Comparison of ENCODE assay signal across 9 mouse cellular contexts in genomic region chr11:79427638-79428037, GRCm38 (mm10).
DNase-seq lines count a peak whose midpoint lies in the region; ATAC-seq lines count a peak whose summit lies in the region.
"Had no signal": no experiment of that assay in that cellular context is flagged by ENCODE, and none has a peak within 500 bp of the region (broad histone marks: within the 10 kb centered on the region; RNA-seq: fewer than 3 reads in every experiment).

No protein-coding gene starts in this region.

- H3K27ac ChIP-seq in heart, embryonic 11.5 days (ENCODE audit: low read depth, low read length) = no peak overlapping the region
- no peak overlapping the region for H3K27ac ChIP-seq in neural tube, embryonic 15.5 days (replicated peaks)
- no peak overlapping the region for H3K27ac ChIP-seq in hindbrain, embryonic 16.5 days (ENCODE audit: low read depth, low read length)
- H3K27ac ChIP-seq in neural tube, embryonic 11.5 days (ENCODE audit: low read depth, low read length) = peak overlapping the region; percentile 30; the same call in 1 of the 2 replicates
- H3K27ac ChIP-seq: limb, embryonic 12.5 days had no signal

- no peaks in the 10 kb centered on the region for H3K27me3 ChIP-seq in heart, embryonic 11.5 days (ENCODE audit: control insufficient read depth, insufficient read depth, low read length)
- H3K27me3 ChIP-seq in neural tube, embryonic 15.5 days (replicated peaks) = no peaks in the 10 kb centered on the region
- H3K27me3 ChIP-seq in hindbrain, embryonic 16.5 days (replicated peaks; ENCODE audit: control insufficient read depth, insufficient read depth, low read length) = no peaks in the 10 kb centered on the region
- H3K27me3 ChIP-seq in neural tube, embryonic 11.5 days (ENCODE audit: control insufficient read depth, insufficient read depth, low read length) = no peaks in the 10 kb centered on the region
- H3K27me3 ChIP-seq: limb, embryonic 12.5 days had no signal

- peaks cover 2% of the 10 kb centered on the region; the same call in 1 of the 2 replicates for H3K36me3 ChIP-seq in heart, embryonic 11.5 days (ENCODE audit: control insufficient read depth, insufficient read depth, low read length)
- H3K36me3 ChIP-seq in neural tube, embryonic 15.5 days = no peaks in the 10 kb centered on the region; the same call in 1 of the 2 replicates
- H3K36me3 ChIP-seq in hindbrain, embryonic 16.5 days (ENCODE audit: control insufficient read depth, insufficient read depth, low read length) = no peaks in the 10 kb centered on the region
- H3K36me3 ChIP-seq in neural tube, embryonic 11.5 days (ENCODE audit: control insufficient read depth, insufficient read depth, low read length) = no peaks in the 10 kb centered on the region; the same call in 1 of the 2 replicates

- no peak for ATAC-seq in heart, embryonic 11.5 days (replicated peaks; ENCODE audit: insufficient number of reproducible peaks, low FRiP score, low TSS enrichment)
- no peak for ATAC-seq in neural tube, embryonic 15.5 days (ENCODE audit: low FRiP score)
- 0 out of 2 replicates have a peak, but pooled peaks have one; percentile 42 for ATAC-seq in hindbrain, embryonic 16.5 days
- no peak for ATAC-seq in neural tube, embryonic 11.5 days (ENCODE audit: insufficient read depth, low FRiP score, low TSS enrichment)

- H3K4me2 ChIP-seq in heart, embryonic 11.5 days = no peak overlapping the region
- H3K4me2 ChIP-seq in neural tube, embryonic 15.5 days = no peak overlapping the region
- H3K4me2 ChIP-seq in hindbrain, embryonic 16.5 days (ENCODE audit: low read length) = no peak overlapping the region
- no peak overlapping the region for H3K4me2 ChIP-seq in neural tube, embryonic 11.5 days (ENCODE audit: low read depth)
- H3K4me2 ChIP-seq: limb, embryonic 12.5 days had no signal

- H3K4me1 ChIP-seq in heart, embryonic 11.5 days (ENCODE audit: control insufficient read depth, insufficient read depth, low read length) = 0 out of 2 replicates have a peak, but pooled peaks cover 3% of the 10 kb centered on the region
- H3K4me1 ChIP-seq in neural tube, embryonic 15.5 days = no peaks in the 10 kb centered on the region
- H3K4me1 ChIP-seq in hindbrain, embryonic 16.5 days (ENCODE audit: control insufficient read depth, insufficient read depth, low read depth, low read length) = no peaks in the 10 kb centered on the region
- 0 out of 2 replicates have a peak, but pooled peaks cover 3% of the 10 kb centered on the region for H3K4me1 ChIP-seq in neural tube, embryonic 11.5 days (ENCODE audit: control insufficient read depth, insufficient read depth, low read length)
- H3K4me1 ChIP-seq: limb, embryonic 12.5 days had no signal

- peak; percentile 48 to 64 for DNase-seq in heart, adult 18-20 months
- peak; percentile 19 for DNase-seq in neural tube, embryonic 10.5 days (ENCODE audit: extremely low spot score, low spot score)
- DNase-seq in brain, adult 2 months (ENCODE audit: low read depth, low spot score) = peak; percentile 74
- DNase-seq in neural tube, embryonic 11.5 days (ENCODE audit: low spot score) = peak; percentile 47
- no peak for DNase-seq in right cerebral cortex, postnatal 4 days

- H3K4me3 ChIP-seq in heart, embryonic 11.5 days (ENCODE audit: low read depth, low read length) = no peak overlapping the region
- H3K4me3 ChIP-seq in neural tube, embryonic 15.5 days (replicated peaks) = no peak overlapping the region
- H3K4me3 ChIP-seq in hindbrain, embryonic 16.5 days (ENCODE audit: low read length) = no peak overlapping the region
- H3K4me3 ChIP-seq in neural tube, embryonic 11.5 days (ENCODE audit: low read depth, low read length) = no peak overlapping the region
- H3K4me3 ChIP-seq: limb, embryonic 12.5 days had no signal

- 0% methylated on average over 2 of the region's 2 CpGs for WGBS in heart, embryonic 11.5 days (ENCODE audit: insufficient replicate concordance)
- 2% methylated on average over 2 of the region's 2 CpGs for WGBS in neural tube, embryonic 15.5 days
- 0% methylated on average over 2 of the region's 2 CpGs for WGBS in hindbrain, embryonic 16.5 days
- WGBS in neural tube, embryonic 11.5 days = 0% methylated on average over 2 of the region's 2 CpGs

- no peak overlapping the region for H3K9ac ChIP-seq in heart, embryonic 11.5 days (ENCODE audit: low read depth, low read length)
- no peak overlapping the region for H3K9ac ChIP-seq in neural tube, embryonic 15.5 days (replicated peaks)
- no peak overlapping the region for H3K9ac ChIP-seq in hindbrain, embryonic 16.5 days (ENCODE audit: low read depth, low read length)
- H3K9ac ChIP-seq in neural tube, embryonic 11.5 days (ENCODE audit: low read length) = no peak overlapping the region
- H3K9ac ChIP-seq: limb, embryonic 12.5 days had no signal

- H3K9me3 ChIP-seq in heart, embryonic 11.5 days (replicated peaks; ENCODE audit: control insufficient read depth, low read length) = no peaks in the 10 kb centered on the region
- no peaks in the 10 kb centered on the region for H3K9me3 ChIP-seq in neural tube, embryonic 15.5 days (replicated peaks)
- H3K9me3 ChIP-seq in hindbrain, embryonic 16.5 days (ENCODE audit: control insufficient read depth, low read length) = no peaks in the 10 kb centered on the region
- H3K9me3 ChIP-seq in neural tube, embryonic 11.5 days (ENCODE audit: control insufficient read depth, low read length) = no peaks in the 10 kb centered on the region
- H3K9me3 ChIP-seq: limb, embryonic 12.5 days had no signal
